Mouse (Mus musculus): Measurements from ENCODE around the gene Gm20388.

- TF ChIP-seq TAL1 (conservative IDR thresholded peaks at IDR 0.05; ENCODE audit: low read depth, low read length) (no peak), CTCF (IDR thresholded peaks at IDR 0.05; ENCODE audit: low read depth, low read length) (no peak)
Measured at GRCm38 (mm10) chr8:122899085-122899484, 2988.4 kb downstream of the Gm20388 start.

Data from G1E (cell line).